Mouse (Mus musculus): ENCODE measurements around the gene Zfp619.

GRCm38 (mm10) chr7:39487159-39487853, 30.3 kb upstream of the Zfp619 start:
- no peak for TF ChIP-seq GATA1 (IDR thresholded peaks at IDR 0.05; ENCODE audit: low read length)
- no peak for TF ChIP-seq TAL1 (IDR thresholded peaks at IDR 0.05; ENCODE audit: low read length)

Measured in erythroblast, embryonic 14.5 days (primary cell).